Mouse (Mus musculus): ENCODE measurements around the gene Tmem108.

Tmem108 gene

GRCm38 (mm10) chr9:103636847-103637246, 124.8 kb downstream of the Tmem108 start:
- in situ Hi-C loops (cut with MseI, MboI), result no loop called here

GRCm38 (mm10) chr9:103628861-103629469, 132.7 kb downstream of the Tmem108 start:
- in situ Hi-C loops (cut with MseI, MboI), result loop anchor here (5.0 to 10.0 kb wide), 2 partner anchors 123 to 366 kb away; no protein-coding TSS in a partner anchor

DNA sequence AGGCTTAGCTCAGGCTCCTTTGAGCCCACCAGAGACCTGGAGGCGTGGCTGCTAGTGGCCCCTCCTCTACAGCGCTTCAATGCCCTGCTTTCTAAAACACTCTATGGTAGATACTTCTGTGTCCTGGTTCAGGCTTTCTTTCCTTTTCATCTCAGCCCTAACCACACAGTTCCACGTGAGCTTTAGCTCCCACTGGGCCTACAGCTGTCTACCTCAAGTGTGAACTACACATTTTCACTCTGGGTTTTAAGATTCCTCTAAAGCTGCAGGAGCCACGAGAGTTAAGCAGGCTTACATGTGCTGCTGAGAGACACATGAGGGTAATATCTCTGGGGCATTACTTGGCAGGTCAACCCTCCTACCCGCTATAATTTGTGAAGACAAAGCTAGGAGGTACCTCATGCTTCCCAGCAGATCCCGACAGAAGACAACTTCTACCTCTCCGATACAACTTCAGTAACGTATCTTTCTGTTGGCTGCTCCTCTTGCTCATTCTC, 134.2 kb downstream of the Tmem108 start:
- in situ Hi-C loops (cut with MseI, MboI), result loop anchor here (5.0 to 10.0 kb wide), 2 partner anchors 125 to 367 kb away; no protein-coding TSS in a partner anchor

GRCm38 (mm10) chr9:103626156-103626555, 135.5 kb downstream of the Tmem108 start:
- in situ Hi-C loops (cut with MseI, MboI), result loop anchor here (5.0 to 10.0 kb wide), 2 partner anchors 126 to 369 kb away; no protein-coding TSS in a partner anchor

DNA sequence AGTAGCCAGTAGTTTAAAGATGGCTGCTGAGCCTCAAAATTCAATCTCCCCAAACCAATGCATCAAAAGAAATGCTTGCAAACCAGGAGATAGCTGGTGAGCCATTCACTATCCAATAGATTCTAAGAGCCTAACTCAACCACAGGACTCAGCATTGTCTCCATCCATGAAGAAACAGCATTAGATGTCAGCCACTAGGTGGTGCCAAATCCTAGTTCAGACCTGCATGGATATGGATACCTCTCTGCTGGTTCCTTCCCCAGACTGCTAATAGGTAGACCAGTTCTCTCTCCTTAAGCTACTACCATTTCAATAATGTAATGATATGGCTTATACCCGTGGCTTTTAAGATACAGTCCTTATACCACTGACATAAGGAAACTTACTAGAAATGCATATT, 137.0 kb downstream of the Tmem108 start:
- in situ Hi-C loops (cut with MseI, MboI), result loop anchor here (5.0 to 10.0 kb wide), 3 partner anchors 128 to 370 kb away; no protein-coding TSS in a partner anchor

DNA sequence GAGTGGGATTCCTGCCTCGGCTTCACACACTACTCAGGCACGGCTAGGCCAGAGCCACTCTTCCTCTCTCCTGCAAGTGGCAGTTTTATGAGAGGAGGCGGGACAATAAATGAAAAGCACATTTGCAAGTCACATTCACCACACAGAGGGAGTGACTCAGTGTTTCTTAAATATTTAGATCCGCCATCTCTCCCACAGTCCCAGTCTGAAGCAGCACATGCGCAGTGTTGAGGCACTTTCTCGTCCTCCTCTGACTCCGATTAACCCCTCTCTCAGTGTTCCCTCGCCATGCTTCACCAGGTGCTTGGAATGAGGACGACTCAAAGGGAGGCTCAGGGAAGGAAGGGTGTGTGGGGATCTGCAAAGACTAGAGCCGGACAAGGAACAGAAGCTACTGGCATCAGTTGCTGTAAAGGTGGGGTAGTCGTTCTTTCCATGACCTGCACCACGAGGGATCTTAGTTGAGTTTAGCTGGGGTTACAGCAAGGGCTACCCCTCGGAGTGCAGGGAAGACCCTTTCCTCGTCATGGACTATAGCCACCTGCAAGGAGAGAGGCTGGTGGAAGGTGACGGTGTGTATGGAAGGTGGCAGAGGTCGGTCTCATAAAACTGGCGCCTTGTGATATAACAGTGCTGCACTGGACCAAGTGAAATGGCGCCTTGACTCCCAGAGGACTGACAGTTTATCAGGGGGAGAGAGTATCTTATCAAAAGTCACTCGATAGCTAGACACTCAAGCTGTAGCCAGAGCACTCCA, 137.9 kb downstream of the Tmem108 start:
- in situ Hi-C loops (cut with MseI, MboI), result loop anchor here (5.0 to 10.0 kb wide), 3 partner anchors 129 to 371 kb away; no protein-coding TSS in a partner anchor

DNA sequence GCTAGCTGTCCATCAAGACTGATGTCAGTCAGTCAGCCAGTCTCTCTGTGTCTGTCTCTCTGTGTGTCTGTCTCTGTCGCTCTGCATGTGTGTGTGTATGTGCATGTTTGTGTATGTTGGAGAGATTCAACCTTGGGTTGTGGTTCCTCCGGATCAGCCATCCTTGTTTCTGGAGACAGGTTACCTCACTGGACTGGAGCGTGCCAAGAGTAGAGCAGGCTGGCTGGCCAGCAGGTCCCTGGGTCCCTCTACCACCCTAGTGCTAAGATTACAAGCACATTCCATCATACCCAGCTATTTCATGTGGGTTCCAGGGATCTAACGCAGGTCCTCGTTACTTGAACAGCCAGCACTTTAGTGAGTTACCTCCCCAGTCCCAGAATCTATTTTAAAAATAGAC, 138.6 kb downstream of the Tmem108 start:
- in situ Hi-C loops (cut with MseI, MboI), result loop anchor here (5.0 to 10.0 kb wide), 3 partner anchors 129 to 372 kb away; no protein-coding TSS in a partner anchor

DNA sequence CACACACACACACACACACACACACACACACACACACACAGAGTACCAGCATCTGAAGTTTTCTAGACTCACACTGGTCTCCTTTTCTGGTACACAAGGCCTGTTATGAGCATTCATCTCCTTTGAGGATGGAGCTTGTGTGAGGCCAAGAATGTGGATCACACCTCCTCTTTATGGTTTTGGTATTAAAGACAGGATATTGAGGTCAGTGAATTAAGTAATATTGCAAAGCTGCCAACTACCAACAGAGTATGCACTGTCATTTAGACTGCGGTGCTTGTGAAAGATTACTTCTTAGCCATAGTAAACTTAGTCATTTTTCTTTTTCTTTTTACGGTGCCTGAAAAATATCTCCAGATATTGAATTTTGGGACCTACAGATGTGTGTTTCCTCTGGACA, 139.8 kb downstream of the Tmem108 start:
- in situ Hi-C loops (cut with MseI, MboI), result loop anchor here (5.0 to 10.0 kb wide), 3 partner anchors 130 to 373 kb away; no protein-coding TSS in a partner anchor

GRCm38 (mm10) chr9:103620517-103621212, 141.0 kb downstream of the Tmem108 start:
- in situ Hi-C loops (cut with MseI, MboI), result loop anchor here (5.0 to 10.0 kb wide), 3 partner anchors 128 to 374 kb away; no protein-coding TSS in a partner anchor

DNA sequence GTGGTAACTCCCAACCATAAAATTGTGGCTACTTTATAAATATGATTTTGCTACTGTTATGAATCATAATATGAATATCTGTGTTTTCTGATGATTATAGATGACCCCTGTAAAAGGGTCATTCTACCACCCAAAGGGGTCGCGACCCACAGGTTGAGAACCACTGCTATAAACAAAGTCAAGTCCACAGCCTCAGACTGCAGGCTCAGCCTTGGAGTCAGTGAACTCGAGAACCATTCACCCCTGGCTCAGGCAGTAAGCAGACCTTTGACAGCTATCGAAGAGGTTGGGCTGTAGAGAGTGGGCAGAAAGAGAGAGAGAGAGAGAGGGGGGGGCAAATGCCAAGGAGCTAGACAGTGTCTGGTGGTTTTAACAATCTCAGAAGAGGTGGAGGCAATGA, 147.4 kb downstream of the Tmem108 start:
- in situ Hi-C loops (cut with MseI, MboI), result loop anchor here in 1 of 2 experiments (10.0 kb wide), 1 partner anchor 381 kb away; no protein-coding TSS in a partner anchor

- in situ Hi-C loops (cut with MseI, MboI), result no loop called here
Observed at GRCm38 (mm10) chr9:103608161-103609058, 153.2 kb downstream of the Tmem108 start.

DNA sequence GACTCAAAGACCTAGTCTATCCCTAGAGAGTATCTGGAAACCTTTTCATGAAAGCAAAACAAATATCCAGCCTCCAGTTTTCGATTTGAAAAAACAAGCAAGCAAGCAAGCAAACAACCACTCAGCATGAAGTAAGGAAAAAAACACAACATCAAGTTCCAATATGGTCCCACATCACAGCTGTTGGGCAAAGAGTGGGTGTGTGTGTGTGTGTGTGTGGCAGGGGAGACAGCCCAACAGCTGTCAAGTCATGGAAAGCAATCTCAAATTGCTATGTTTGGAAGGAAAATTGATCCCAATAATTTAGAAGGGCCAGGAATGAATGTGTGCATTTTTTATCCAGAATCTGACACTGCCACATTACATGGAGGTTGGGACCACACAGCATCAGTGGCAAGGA, 155.6 kb downstream of the Tmem108 start:
- in situ Hi-C loops (cut with MseI, MboI), result no loop called here

DNA sequence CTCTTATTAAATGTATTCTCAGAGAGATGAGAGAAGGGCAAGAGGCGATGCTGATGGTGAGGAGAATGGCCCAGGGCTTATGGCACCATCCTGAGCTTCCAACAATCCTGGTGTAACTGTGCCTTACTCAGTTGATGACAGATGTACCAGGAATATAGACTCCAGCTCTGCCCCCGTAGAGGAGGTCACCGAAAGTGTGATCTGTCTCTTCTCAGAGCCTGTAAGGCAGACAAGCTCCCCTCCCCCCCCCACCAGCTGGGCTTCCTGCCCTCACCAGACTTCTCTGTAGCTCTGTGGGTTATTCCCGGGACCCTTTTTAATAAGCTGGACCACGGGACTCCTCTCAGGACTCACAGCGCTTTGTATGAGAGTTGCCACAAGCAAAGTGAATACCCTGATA, 157.8 kb downstream of the Tmem108 start:
- in situ Hi-C loops (cut with MseI, MboI), result no loop called here

DNA sequence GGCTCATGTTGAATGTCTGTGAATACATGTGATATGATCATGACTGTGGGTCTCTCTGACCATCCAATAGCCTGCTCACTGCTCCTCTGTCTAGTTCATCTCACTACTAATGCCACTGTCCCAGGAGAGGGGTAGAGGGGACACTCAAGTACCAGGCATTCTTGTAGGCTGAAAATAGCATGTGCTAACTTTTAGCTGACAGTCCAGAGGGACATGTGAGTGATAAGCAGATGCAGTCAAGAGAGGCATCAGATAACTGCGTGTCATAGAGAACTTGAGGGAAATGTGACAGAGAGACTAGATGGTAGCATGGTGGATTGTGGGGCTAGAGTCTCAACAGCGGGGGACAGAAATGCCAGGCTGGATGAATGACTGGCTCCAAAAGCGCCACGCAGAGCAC, 159.8 kb downstream of the Tmem108 start:
- in situ Hi-C loops (cut with MseI, MboI), result no loop called here

DNA sequence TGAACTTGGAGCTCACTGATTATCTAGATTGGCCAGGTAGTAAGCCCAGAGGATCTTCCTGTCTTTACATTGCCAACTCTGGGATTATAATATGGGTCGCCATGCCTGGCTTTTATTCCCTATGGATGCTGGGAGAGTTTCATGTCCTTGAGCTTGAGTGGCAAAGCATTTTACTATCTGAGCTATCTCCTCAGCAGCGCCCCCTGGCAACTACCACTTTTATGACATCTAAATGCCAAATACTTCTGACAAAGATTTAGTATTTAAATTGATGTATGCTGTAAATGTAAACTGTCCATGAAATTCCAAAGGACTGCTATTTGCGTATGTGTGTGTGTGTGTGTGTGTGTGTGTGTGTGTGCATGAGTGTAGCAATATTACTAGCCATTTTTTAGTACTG, 160.8 kb downstream of the Tmem108 start:
- in situ Hi-C loops (cut with MseI, MboI), result no loop called here

DNA sequence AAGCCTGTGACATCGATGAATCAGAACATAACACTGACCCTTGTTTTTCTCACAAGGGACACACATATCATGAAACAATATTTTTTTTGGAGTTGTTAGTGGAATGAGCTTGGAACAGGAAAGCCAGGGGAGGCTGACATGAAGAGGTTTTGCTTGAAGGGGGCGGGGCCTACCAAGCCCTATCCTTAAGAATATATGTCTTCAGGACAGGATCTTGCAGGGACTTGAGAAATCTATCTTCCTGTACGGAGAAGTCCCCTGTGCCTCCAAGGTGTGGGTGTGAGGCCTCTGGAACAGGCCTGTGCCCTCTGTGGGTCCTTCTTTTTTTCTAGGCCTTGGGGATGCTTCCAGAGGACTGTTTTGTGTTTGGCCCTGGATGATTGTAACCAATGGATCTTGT, 161.7 kb downstream of the Tmem108 start:
- in situ Hi-C loops (cut with MseI, MboI), result no loop called here

- in situ Hi-C loops (cut with MseI, MboI), result no loop called here
Observed at GRCm38 (mm10) chr9:103597861-103598260, 163.8 kb downstream of the Tmem108 start.

DNA sequence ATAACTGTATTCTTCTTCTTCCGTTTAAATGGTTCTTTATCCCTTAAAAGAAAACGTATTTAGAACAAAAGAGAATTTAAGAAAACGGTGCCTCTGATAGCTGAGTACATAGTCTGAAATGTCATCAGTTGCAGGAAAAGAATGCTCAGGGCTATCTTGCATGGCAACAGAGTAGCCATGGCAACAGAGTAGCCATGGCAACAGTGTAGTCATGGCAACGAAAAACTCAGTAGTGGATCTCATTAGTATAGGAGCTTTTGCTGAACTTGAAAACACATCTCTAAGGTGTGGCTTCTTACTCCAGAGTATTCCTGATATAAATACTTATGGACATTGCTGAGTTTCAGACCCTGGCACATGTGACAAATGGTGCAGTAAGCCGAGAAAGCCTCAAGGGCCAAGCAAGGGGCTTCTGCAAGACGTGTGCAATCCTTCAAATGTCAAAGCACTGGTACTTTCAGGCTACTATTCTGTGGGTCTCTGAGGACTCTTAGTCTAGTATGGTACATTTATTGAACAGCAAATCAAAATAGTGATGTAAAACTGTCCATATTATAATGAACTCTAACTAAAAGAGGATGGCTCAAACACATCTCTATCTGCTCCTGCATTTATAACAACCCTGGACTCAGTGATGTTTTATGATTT, 166.3 kb downstream of the Tmem108 start:
- in situ Hi-C loops (cut with MseI, MboI), result no loop called here

GRCm38 (mm10) chr9:103594423-103595189, 167.0 kb downstream of the Tmem108 start:
- in situ Hi-C loops (cut with MseI, MboI), result no loop called here
